Mouse (Mus musculus) ES-E14 (cell line): ENCODE data around the gene Mst1.

ENCODE experiments used
- CHD2 ChIP-seq: IDR thresholded peaks from 2 replicates; pipeline ENCODE4 v1.6.1; 2014; ENCODE audit warnings: mild to moderate bottlenecking, low read depth, low read length, inconsistent platforms
- HCFC1 ChIP-seq: IDR thresholded peaks from 2 replicates; pipeline ENCODE4 v1.6.1; 2012; ENCODE audit warnings: low read length, inconsistent platforms, borderline replicate concordance; ENCODE audit not compliant: insufficient read depth
- ZC3H11A ChIP-seq: IDR thresholded peaks from 2 replicates; pipeline ENCODE4 v1.6.1; 2012; ENCODE audit warnings: low read depth, mild to moderate bottlenecking, inconsistent platforms, low read length, borderline replicate concordance
- ZNF384 ChIP-seq: IDR thresholded peaks from 2 replicates; pipeline ENCODE4 v1.6.1; 2012; ENCODE audit warnings: low read depth, low read length, inconsistent platforms

DNA sequence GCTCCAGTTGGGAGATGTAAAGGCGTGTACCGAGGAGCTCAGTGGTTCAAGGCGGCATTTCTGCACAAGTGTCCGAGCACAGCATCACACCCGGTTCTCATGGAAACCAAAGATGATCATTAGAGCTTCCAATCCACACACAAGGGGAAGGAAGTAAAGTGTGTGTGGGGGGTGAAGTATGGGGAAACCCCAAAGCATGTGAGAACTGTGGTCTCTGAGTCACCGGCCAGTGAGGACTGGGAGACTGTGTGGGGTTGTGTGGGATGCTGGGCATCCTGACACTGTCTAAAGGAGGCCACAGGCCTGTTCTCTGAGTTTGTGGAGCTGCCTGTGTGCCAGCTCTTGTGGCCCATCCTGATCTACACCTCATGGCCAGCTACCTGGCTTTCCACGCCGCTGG is 40.4 kb downstream of the Mst1 start:
- TF ChIP-seq ZC3H11A (no peak), HCFC1 (no peak), ZNF384 (no peak), CHD2 (no peak)
